Mouse (Mus musculus): ENCODE measurements around the gene Tulp4. TPM values are rescaled to one million over a fixed set of nuclear protein-coding genes. Genes with fewer than 3 reads are reported as not detected.

Tulp4 gene
- polyA plus RNA-seq, 1 experiment, result 67.0 TPM

DNA sequence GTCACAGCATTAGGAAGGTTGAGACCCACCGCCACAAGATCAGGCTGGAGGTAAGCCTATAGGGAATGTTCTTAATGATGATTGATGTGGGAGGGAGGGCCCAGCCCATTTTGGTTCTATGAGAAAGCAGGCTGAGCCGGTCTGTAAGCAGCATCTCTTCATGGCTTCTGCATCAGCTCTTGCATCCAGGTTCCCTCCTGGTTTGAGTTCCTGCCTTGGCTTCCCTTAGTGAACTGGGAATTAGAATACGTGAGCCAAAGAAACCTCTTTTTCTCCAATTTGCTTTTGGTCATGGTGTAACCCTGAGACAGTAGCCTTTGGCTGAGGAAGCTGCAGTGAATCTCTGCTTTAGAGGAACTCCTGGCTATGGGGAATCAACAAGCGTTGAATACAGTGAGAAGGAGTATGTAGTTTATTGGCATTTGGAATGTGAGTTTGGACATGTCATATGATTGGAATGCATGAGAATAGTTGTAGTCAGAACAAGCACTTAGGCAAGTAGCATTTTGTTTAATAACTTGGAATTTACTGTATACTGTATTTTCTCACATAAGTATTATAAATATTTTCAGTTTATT lies 11.0 kb downstream of the Tulp4 start:
- WGBS, result 65% methylated on average over 4 of the region's 4 CpGs

DNA sequence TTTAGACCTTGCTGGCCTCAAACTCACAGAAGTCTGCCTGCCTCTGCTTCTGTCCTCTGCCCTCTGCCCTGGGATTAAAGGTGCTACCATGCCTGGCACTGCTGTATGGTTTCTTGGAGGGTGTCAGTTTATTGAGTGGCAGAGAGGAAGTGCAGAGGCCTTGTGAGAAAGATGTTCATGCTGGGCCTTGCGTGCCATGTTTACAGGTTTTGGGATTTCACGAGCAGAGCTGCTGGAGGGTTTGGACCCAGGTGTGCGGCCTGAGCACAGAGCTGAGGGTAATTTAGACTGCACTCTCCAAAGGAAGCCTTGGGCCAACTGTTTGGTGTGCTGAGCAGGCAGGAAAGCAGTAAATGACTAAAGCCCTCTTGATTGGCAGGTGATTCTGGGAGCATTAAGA lies 11.7 kb downstream of the Tulp4 start:
- DNase-seq, result no peak
- Histone ChIP-seq H3K4me3 (replicated peaks; ENCODE audit: extremely low read depth, low read depth, low read length) (no peak overlapping the region), H3K4me1 (ENCODE audit: control insufficient read depth, insufficient read depth, low read length) (peaks cover 6% of the 10 kb centered on the region; the same call in 1 of the 2 replicates)
- TF ChIP-seq CTCF (IDR thresholded peaks at IDR 0.05; ENCODE audit: insufficient read depth, low read length) (no peak), POLR2A (IDR thresholded peaks at IDR 0.05; ENCODE audit: borderline replicate concordance, extremely low read depth, low read depth, low read length) (no peak)
- WGBS, result 60% methylated on average over 3 of the region's 3 CpGs

More for the DNA sequence above, 11.0 kb downstream of the Tulp4 start:
- DNase-seq, result no peak
- TF ChIP-seq CTCF (IDR thresholded peaks at IDR 0.05; ENCODE audit: insufficient read depth, low read length), result no peak
- no peak for TF ChIP-seq POLR2A (IDR thresholded peaks at IDR 0.05; ENCODE audit: borderline replicate concordance, extremely low read depth, low read depth, low read length)
- peaks cover 6% of the 10 kb centered on the region; the same call in 1 of the 2 replicates for H3K4me1 ChIP-seq (ENCODE audit: control insufficient read depth, insufficient read depth, low read length)
- no peak overlapping the region for H3K4me3 ChIP-seq (replicated peaks; ENCODE audit: extremely low read depth, low read depth, low read length)

- Histone ChIP-seq H3K4me3 (replicated peaks; ENCODE audit: extremely low read depth, low read depth, low read length) (no peak overlapping the region), H3K4me1 (ENCODE audit: control insufficient read depth, insufficient read depth, low read length) (peaks cover 6% of the 10 kb centered on the region; the same call in 1 of the 2 replicates)
- WGBS, result 81% methylated on average over 4 of the region's 4 CpGs
- no peak for TF ChIP-seq CTCF (IDR thresholded peaks at IDR 0.05; ENCODE audit: insufficient read depth, low read length)
- no peak for TF ChIP-seq POLR2A (IDR thresholded peaks at IDR 0.05; ENCODE audit: borderline replicate concordance, extremely low read depth, low read depth, low read length)
- no peak for DNase-seq
Observed at GRCm38 (mm10) chr17:6118861-6119260, 12.6 kb downstream of the Tulp4 start.

- 84% methylated on average over 4 of the region's 4 CpGs for WGBS
- H3K4me3 ChIP-seq (replicated peaks; ENCODE audit: extremely low read depth, low read depth, low read length), result no peak overlapping the region
- DNase-seq, result no peak
- H3K4me1 ChIP-seq (ENCODE audit: control insufficient read depth, insufficient read depth, low read length), result no peaks in the 10 kb centered on the region
- TF ChIP-seq CTCF (IDR thresholded peaks at IDR 0.05; ENCODE audit: insufficient read depth, low read length) (no peak), POLR2A (IDR thresholded peaks at IDR 0.05; ENCODE audit: borderline replicate concordance, extremely low read depth, low read depth, low read length) (no peak)
Observed at GRCm38 (mm10) chr17:6123776-6124175, 17.5 kb downstream of the Tulp4 start.

GRCm38 (mm10) chr17:6125441-6125840 lies 19.2 kb downstream of the Tulp4 start:
- 92% methylated on average over 3 of the region's 3 CpGs for WGBS
- DNase-seq, result no peak
- TF ChIP-seq POLR2A (IDR thresholded peaks at IDR 0.05; ENCODE audit: borderline replicate concordance, extremely low read depth, low read depth, low read length) (no peak), CTCF (IDR thresholded peaks at IDR 0.05; ENCODE audit: insufficient read depth, low read length) (no peak)
- Histone ChIP-seq H3K4me1 (ENCODE audit: control insufficient read depth, insufficient read depth, low read length) (no peaks in the 10 kb centered on the region), H3K4me3 (replicated peaks; ENCODE audit: extremely low read depth, low read depth, low read length) (no peak overlapping the region)

GRCm38 (mm10) chr17:6128039-6128438 lies 21.8 kb downstream of the Tulp4 start:
- DNase-seq, result no peak
- Histone ChIP-seq H3K4me1 (ENCODE audit: control insufficient read depth, insufficient read depth, low read length) (no peaks in the 10 kb centered on the region), H3K4me3 (replicated peaks; ENCODE audit: extremely low read depth, low read depth, low read length) (no peak overlapping the region)
- 47% methylated on average over 3 of the region's 3 CpGs for WGBS
- TF ChIP-seq CTCF (IDR thresholded peaks at IDR 0.05; ENCODE audit: insufficient read depth, low read length), result no peak
- no peak for TF ChIP-seq POLR2A (IDR thresholded peaks at IDR 0.05; ENCODE audit: borderline replicate concordance, extremely low read depth, low read depth, low read length)

GRCm38 (mm10) chr17:6129361-6129760 lies 23.1 kb downstream of the Tulp4 start:
- Histone ChIP-seq H3K4me3 (replicated peaks; ENCODE audit: extremely low read depth, low read depth, low read length) (no peak overlapping the region), H3K4me1 (ENCODE audit: control insufficient read depth, insufficient read depth, low read length) (no peaks in the 10 kb centered on the region)
- WGBS, result 79% methylated on average over 4 of the region's 4 CpGs
- TF ChIP-seq POLR2A (IDR thresholded peaks at IDR 0.05; ENCODE audit: borderline replicate concordance, extremely low read depth, low read depth, low read length) (no peak), CTCF (IDR thresholded peaks at IDR 0.05; ENCODE audit: insufficient read depth, low read length) (no peak)
- DNase-seq, result no peak

GRCm38 (mm10) chr17:6131083-6131482 lies 24.8 kb downstream of the Tulp4 start:
- TF ChIP-seq CTCF (IDR thresholded peaks at IDR 0.05; ENCODE audit: insufficient read depth, low read length) (no peak), POLR2A (IDR thresholded peaks at IDR 0.05; ENCODE audit: borderline replicate concordance, extremely low read depth, low read depth, low read length) (no peak)
- 72% methylated on average over 3 of the region's 3 CpGs for WGBS
- no peak for DNase-seq
- H3K4me3 ChIP-seq (replicated peaks; ENCODE audit: extremely low read depth, low read depth, low read length), result no peak overlapping the region
- H3K4me1 ChIP-seq (ENCODE audit: control insufficient read depth, insufficient read depth, low read length), result no peaks in the 10 kb centered on the region

DNA sequence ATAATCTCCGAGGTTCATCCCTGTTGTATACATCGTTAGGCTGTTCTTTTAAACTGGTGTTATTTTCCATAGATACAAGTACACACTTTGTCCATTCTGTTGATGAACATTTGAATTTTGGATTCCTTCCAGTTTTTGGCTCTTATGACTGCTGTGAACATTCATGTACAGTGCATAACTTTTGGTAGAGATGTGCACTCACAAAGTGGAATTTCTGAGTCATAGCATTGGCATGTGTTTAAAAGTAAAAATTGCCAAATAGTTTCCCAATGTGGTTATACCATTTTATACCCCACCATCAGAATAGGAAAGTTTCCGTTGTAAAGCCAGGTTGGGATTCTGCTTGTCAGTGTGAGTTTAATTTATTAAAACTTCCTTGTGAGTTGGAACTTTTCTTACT lies 34.6 kb downstream of the Tulp4 start:
- 56% methylated on average over 3 of the region's 3 CpGs for WGBS
- Histone ChIP-seq H3K4me1 (ENCODE audit: control insufficient read depth, insufficient read depth, low read length) (0 out of 2 replicates have a peak, but pooled peaks cover 2% of the 10 kb centered on the region), H3K4me3 (replicated peaks; ENCODE audit: extremely low read depth, low read depth, low read length) (no peak overlapping the region)
- TF ChIP-seq POLR2A (IDR thresholded peaks at IDR 0.05; ENCODE audit: borderline replicate concordance, extremely low read depth, low read depth, low read length) (no peak), CTCF (IDR thresholded peaks at IDR 0.05; ENCODE audit: insufficient read depth, low read length) (no peak)
- no peak for DNase-seq

- no peak for DNase-seq
- 79% methylated on average over 2 of the region's 2 CpGs for WGBS
- TF ChIP-seq CTCF (IDR thresholded peaks at IDR 0.05; ENCODE audit: insufficient read depth, low read length), result no peak
- Histone ChIP-seq H3K4me1 (ENCODE audit: control insufficient read depth, insufficient read depth, low read length) (0 out of 2 replicates have a peak, but pooled peaks cover 2% of the 10 kb centered on the region), H3K4me3 (replicated peaks; ENCODE audit: extremely low read depth, low read depth, low read length) (no peak overlapping the region)
Observed at GRCm38 (mm10) chr17:6141344-6141743, 35.1 kb downstream of the Tulp4 start.

Measured in lung, adult 2 months (tissue).